ENCODE assay signal across 19 mouse cellular contexts in the genomic region with DNA sequence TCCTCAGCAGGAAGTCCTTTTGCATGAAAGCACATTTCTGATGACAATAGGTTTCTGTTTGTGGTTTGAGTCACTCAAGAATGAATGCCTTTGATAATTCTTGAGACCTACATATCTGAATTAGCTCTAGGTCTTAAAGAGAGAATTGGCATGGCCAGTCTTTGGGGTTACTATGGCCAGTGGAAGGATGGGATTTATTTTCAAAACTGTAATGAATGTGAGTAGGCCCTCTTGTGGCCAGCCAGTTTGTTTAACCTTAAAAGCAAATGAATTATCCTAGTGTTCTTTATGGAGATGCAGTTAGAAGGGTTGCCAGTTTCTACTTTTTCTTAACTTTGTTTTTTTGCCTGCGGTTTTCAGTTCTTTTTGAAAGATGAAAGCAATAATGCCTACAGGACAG. TPM values are rescaled to one million over a fixed set of nuclear protein-coding genes. Genes with fewer than 3 reads are reported as not detected.
A peak's percentile ranks its signal among the peaks of the same experiment; 100 is the strongest.
DNase-seq lines count a peak whose midpoint lies in the region; ATAC-seq and TF ChIP-seq lines count a peak whose summit lies in the region.
"Had no signal": no experiment of that assay in that cellular context is flagged by ENCODE, and none has a peak within 500 bp of the region (broad histone marks: within the 10 kb centered on the region; RNA-seq: fewer than 3 reads in every experiment).

No protein-coding gene starts in this region.

- no peak overlapping the region for H3K9ac ChIP-seq in midbrain, postnatal 0 days (replicated peaks; ENCODE audit: low read length, poor library complexity, severe bottlenecking)
- no peak overlapping the region for H3K9ac ChIP-seq in midbrain, embryonic 15.5 days
- H3K9ac ChIP-seq: forebrain, embryonic 13.5 days; hindbrain, embryonic 12.5 days; midbrain, embryonic 13.5 days had no signal

- no peak overlapping the region for H3K4me3 ChIP-seq in midbrain, postnatal 0 days (ENCODE audit: low read depth, low read length)
- no peak overlapping the region for H3K4me3 ChIP-seq in midbrain, embryonic 15.5 days
- H3K4me3 ChIP-seq in cortical plate, adult 2 months (ENCODE audit: insufficient read depth, low read length): no peak overlapping the region
- no peak overlapping the region for H3K4me3 ChIP-seq in limb, embryonic 10.5 days
- H3K4me3 ChIP-seq: forebrain, embryonic 13.5 days; hindbrain, embryonic 12.5 days; midbrain, embryonic 13.5 days had no signal

- peak; percentile 27 for TF ChIP-seq CTCF in midbrain, postnatal 0 days (IDR thresholded peaks at IDR 0.05)
- TF ChIP-seq CTCF in cortical plate, adult 2 months (IDR thresholded peaks at IDR 0.05; ENCODE audit: extremely low read depth, insufficient read depth, low read length): 0 out of 2 replicates have a peak, but pooled peaks have one; percentile 5

- 0 out of 2 replicates have a peak, but pooled peaks cover 3% of the 10 kb centered on the region for H3K36me3 ChIP-seq in midbrain, postnatal 0 days (ENCODE audit: insufficient read depth, low read length)
- no peaks in the 10 kb centered on the region for H3K36me3 ChIP-seq in midbrain, embryonic 15.5 days (replicated peaks)
- no peaks in the 10 kb centered on the region for H3K36me3 ChIP-seq in limb, embryonic 10.5 days
- H3K36me3 ChIP-seq: midbrain, embryonic 13.5 days had no signal

- no peaks in the 10 kb centered on the region for H3K27me3 ChIP-seq in midbrain, postnatal 0 days (ENCODE audit: insufficient read depth, low read length)
- H3K27me3 ChIP-seq in midbrain, embryonic 15.5 days (replicated peaks): no peaks in the 10 kb centered on the region
- H3K27me3 ChIP-seq in limb, embryonic 10.5 days (ENCODE audit: low read depth, poor library complexity, severe bottlenecking): no peaks in the 10 kb centered on the region
- H3K27me3 ChIP-seq: forebrain, embryonic 13.5 days; hindbrain, embryonic 12.5 days; midbrain, embryonic 13.5 days had no signal

- H3K9me3 ChIP-seq in midbrain, postnatal 0 days (ENCODE audit: low read length): no peaks in the 10 kb centered on the region
- H3K9me3 ChIP-seq in midbrain, embryonic 15.5 days: no peaks in the 10 kb centered on the region
- H3K9me3 ChIP-seq in limb, embryonic 10.5 days (replicated peaks): no peaks in the 10 kb centered on the region
- H3K9me3 ChIP-seq: forebrain, embryonic 13.5 days; hindbrain, embryonic 12.5 days; midbrain, embryonic 13.5 days had no signal

- H3K4me2 ChIP-seq in midbrain, postnatal 0 days (ENCODE audit: low read depth, low read length, poor library complexity, severe bottlenecking): no peak overlapping the region
- H3K4me2 ChIP-seq in midbrain, embryonic 15.5 days: no peak overlapping the region
- H3K4me2 ChIP-seq: forebrain, embryonic 13.5 days; hindbrain, embryonic 12.5 days; midbrain, embryonic 13.5 days had no signal

- WGBS in midbrain, postnatal 0 days: 95% methylated on average over 1 of the region's 1 CpGs
- WGBS in midbrain, embryonic 15.5 days: 90% methylated on average over 1 of the region's 1 CpGs
- WGBS in limb, embryonic 10.5 days: 77% methylated on average over 1 of the region's 1 CpGs

- peak; percentile 10 for DNase-seq in kidney, adult 9 months
- DNase-seq in kidney, postnatal 4 days: no peak
- DNase-seq in midbrain, postnatal 0 days (ENCODE audit: low spot score): no peak
- DNase-seq in limb, embryonic 10.5 days (ENCODE audit: low spot score): no peak
- DNase-seq: cerebellum, adult 11-12 months; heart, adult 18-20 months; kidney, adult 2 months; liver; right cerebral cortex, postnatal 4 days; thymus, adult 2 months had no signal

- H3K27ac ChIP-seq in midbrain, postnatal 0 days (ENCODE audit: low read depth, low read length): no peak overlapping the region
- no peak overlapping the region for H3K27ac ChIP-seq in midbrain, embryonic 15.5 days
- H3K27ac ChIP-seq in cortical plate, adult 2 months (ENCODE audit: insufficient read depth, low read length): no peak overlapping the region
- no peak overlapping the region for H3K27ac ChIP-seq in limb, embryonic 10.5 days
- H3K27ac ChIP-seq: forebrain, embryonic 13.5 days; hindbrain, embryonic 12.5 days; macrophage; midbrain, embryonic 13.5 days had no signal

- no peak for TF ChIP-seq POLR2A in cortical plate, adult 2 months (IDR thresholded peaks at IDR 0.05; ENCODE audit: extremely low read depth, insufficient read depth, low read length)

- no peaks in the 10 kb centered on the region for H3K4me1 ChIP-seq in midbrain, postnatal 0 days (ENCODE audit: insufficient read depth, low read length)
- H3K4me1 ChIP-seq in midbrain, embryonic 15.5 days: no peaks in the 10 kb centered on the region
- H3K4me1 ChIP-seq in cortical plate, adult 2 months (ENCODE audit: control insufficient read depth, insufficient read depth, low read length): no peaks in the 10 kb centered on the region
- H3K4me1 ChIP-seq in limb, embryonic 10.5 days: peaks cover 12% of the 10 kb centered on the region
- H3K4me1 ChIP-seq: forebrain, embryonic 13.5 days; hindbrain, embryonic 12.5 days; midbrain, embryonic 13.5 days had no signal

- ATAC-seq in midbrain, postnatal 0 days (ENCODE audit: low FRiP score): no peak
- no peak for ATAC-seq in midbrain, embryonic 15.5 days (replicated peaks)
- no peak for ATAC-seq in inflammation-experienced regulatory T-cells, adult 6 months
- ATAC-seq in megakaryocyte, adult 5-6 weeks (ENCODE audit: poor library complexity, severe bottlenecking): no peak
- ATAC-seq: forebrain, embryonic 13.5 days; midbrain, embryonic 13.5 days had no signal

RNA-seq across cellular contexts. Expression of a gene that starts 42.2 kb away (rescaled TPM):
- total RNA-seq in midbrain, postnatal 0 days (2014; rRNA removed): 12.7 and 14.5 TPM in 2 replicates
- 8.1 and 8.9 TPM in 2 replicates for polyA plus RNA-seq in midbrain, postnatal 0 days (2015; fragmentation: Nextera tagmentation; extraction: Ambion mirVana)
- polyA plus RNA-seq in midbrain, embryonic 15.5 days (2015; fragmentation: Nextera tagmentation; extraction: Ambion mirVana): 9.0 and 9.2 TPM in 2 replicates
- polyA plus RNA-seq in cortical plate, adult 2 months (2012; rRNA removed): 8.8 and 9.8 TPM in 2 replicates
- polyA plus RNA-seq in inflammation-experienced regulatory T-cells, adult 6 months (2017; shearing (Covaris generic)): not detected
- not detected in 2 replicates for total RNA-seq in megakaryocyte, adult 5-6 weeks (2015)
- total RNA-seq in megakaryocyte, adult 5-6 weeks (2017): not detected in 2 replicates
- polyA plus RNA-seq in limb, embryonic 10.5 days (2016; fragmentation: Nextera tagmentation; extraction: Ambion mirVana): 1.4 and 1.5 TPM in 2 replicates
- total RNA-seq: common myeloid progenitor, adult 5-6 weeks had no signal
- polyA plus RNA-seq: macrophage had no signal
